Mouse (Mus musculus) G1E-ER4 (cell line): ENCODE results near the gene Wars2. TPM values are rescaled to one million over a fixed set of nuclear protein-coding genes. Genes with fewer than 3 reads are reported as not detected.

Source experiments
- GATA1 ChIP-seq: IDR thresholded peaks from one replicate; pipeline ENCODE4 v1.8.0; 2012; ENCODE audit warnings: low read length, inconsistent platforms
- polyA plus RNA-seq: library from polyadenylated mRNA; stranded (reverse); fragments of >175 nt; gene quantifications from 2 replicates; pipeline ENCODE4 v1.2.3, GENCODE M21; 2012

Wars2 gene
- polyA plus RNA-seq, 1 experiment: 0.39 TPM

- no peak for TF ChIP-seq GATA1
These were observed 32.3 kb downstream of the Wars2 start for GRCm38 (mm10) chr3:99173178-99173577.

- no peak for TF ChIP-seq GATA1
These were observed 33.9 kb downstream of the Wars2 start for GRCm38 (mm10) chr3:99174658-99175304.

- TF ChIP-seq GATA1: no peak
These were observed 42.6 kb downstream of the Wars2 start for GRCm38 (mm10) chr3:99183355-99184016.

GRCm38 (mm10) chr3:99184373-99184772 lies 43.5 kb downstream of the Wars2 start:
- no peak for TF ChIP-seq GATA1

- no peak for TF ChIP-seq GATA1
These were observed 47.2 kb downstream of the Wars2 start for GRCm38 (mm10) chr3:99188097-99188496.

- TF ChIP-seq GATA1: no peak
These were observed 52.7 kb downstream of the Wars2 start for GRCm38 (mm10) chr3:99193576-99193975.

GRCm38 (mm10) chr3:99203331-99203730 lies 62.5 kb downstream of the Wars2 start:
- no peak for TF ChIP-seq GATA1

- TF ChIP-seq GATA1: no peak
These were observed 67.5 kb downstream of the Wars2 start for GRCm38 (mm10) chr3:99208416-99208815.

GRCm38 (mm10) chr3:99211105-99211698 lies 70.3 kb downstream of the Wars2 start:
- no peak for TF ChIP-seq GATA1

GRCm38 (mm10) chr3:99227807-99228206 lies 86.9 kb downstream of the Wars2 start:
- TF ChIP-seq GATA1: no peak

GRCm38 (mm10) chr3:99233393-99234318 lies 92.8 kb downstream of the Wars2 start:
- TF ChIP-seq GATA1: no peak

GRCm38 (mm10) chr3:99234319-99234869 lies 93.5 kb downstream of the Wars2 start:
- TF ChIP-seq GATA1: no peak

GRCm38 (mm10) chr3:99235116-99235803 lies 94.4 kb downstream of the Wars2 start:
- TF ChIP-seq GATA1: no peak

GRCm38 (mm10) chr3:99235804-99236755 lies 95.2 kb downstream of the Wars2 start:
- TF ChIP-seq GATA1: no peak
